Mouse (Mus musculus) hindbrain, embryonic 12.5 days (tissue): ENCODE results near the gene Mafk. TPM values are rescaled to one million over a fixed set of nuclear protein-coding genes. Genes with fewer than 3 reads are reported as not detected.
A peak's percentile ranks its signal among the peaks of the same experiment; 100 is the strongest.
"Not testable (repeated sequence)": the region's sequence is repeated elsewhere in the genome, so short reads cannot be mapped to it uniquely, and the experiment has no call there.

Source experiments
- ATAC-seq: fragments of 200-750 bp; cut with Nextera tagmentation; 2 replicates; pipeline ENCODE4 v1.8.0; 2017; ENCODE audit warnings: moderate TSS enrichment; ENCODE audit not compliant: low FRiP score
- H3K27ac ChIP-seq: fragments of 300-500 bp; sonication (generic); 2 replicates; pipeline ENCODE4 v1.5.1; 2016; ENCODE audit warnings: mild to moderate bottlenecking
- H3K27me3 ChIP-seq: fragments of 300-500 bp; sonication (generic); 2 replicates; pipeline ENCODE4 v1.6.1; 2016; ENCODE audit warnings: mild to moderate bottlenecking
- H3K36me3 ChIP-seq: fragments of 300-500 bp; sonication (generic); 2 replicates; pipeline ENCODE4 v1.6.1; 2016; ENCODE audit warnings: mild to moderate bottlenecking
- H3K4me1 ChIP-seq: fragments of 300-500 bp; sonication (generic); 2 replicates; pipeline ENCODE4 v1.6.1; 2016
- H3K4me2 ChIP-seq: fragments of 300-500 bp; sonication (generic); replicated peaks from 2 replicates; pipeline ENCODE4 v1.6.1; 2016; ENCODE audit warnings: mild to moderate bottlenecking
- H3K4me3 ChIP-seq: fragments of 300-500 bp; sonication (generic); 2 replicates; pipeline ENCODE4 v1.5.1; 2016; ENCODE audit warnings: mild to moderate bottlenecking
- H3K9ac ChIP-seq: fragments of 300-500 bp; sonication (generic); 2 replicates; pipeline ENCODE4 v1.6.1; 2016; ENCODE audit warnings: mild to moderate bottlenecking, moderate library complexity
- H3K9me3 ChIP-seq: fragments of 300-500 bp; sonication (generic); replicated peaks from 2 replicates; pipeline ENCODE4 v1.6.1; 2016; ENCODE audit warnings: mild to moderate bottlenecking
- WGBS: fragments of 180-500 bp; shearing (Covaris S2); methylation state at CpG from one replicate; pipeline ENCODE4 v1.1.7; 2016; 5-methylcytosine and 5-hydroxymethylcytosine counted together
- polyA plus RNA-seq: library from polyadenylated mRNA; unstranded; fragments of >200 nt; fragmentation: Nextera tagmentation; extraction: Ambion mirVana; gene quantifications from 2 replicates; pipeline ENCODE4 v1.2.1, GENCODE M21; 2016

The Mafk gene
- polyA plus RNA-seq, result 11.4 and 12.0 TPM in 2 replicates

GRCm38 (mm10) chr5:139791227-139792158 lies at the start of gene Mafk:
TSS of gene Mafk (plus strand) at chr5:139791513.
- peaks cover 31% of the 10 kb centered on the region for H3K4me1 ChIP-seq
- peak within 1 kb of the TSS; percentile 87 for H3K4me3 ChIP-seq
- H3K9ac ChIP-seq, result peak within 1 kb of the TSS; percentile 82
- peaks cover 34% of the 10 kb centered on the region for H3K27me3 ChIP-seq
- H3K27ac ChIP-seq, result no peak within 1 kb of the TSS
- no peaks in the 10 kb centered on the region for H3K36me3 ChIP-seq
- H3K4me2 ChIP-seq, result peak within 1 kb of the TSS; percentile 100
- WGBS, result 1% methylated on average over 90 of the region's 92 CpGs
- no peaks in the 10 kb centered on the region for H3K9me3 ChIP-seq
- peak; percentile 81 for ATAC-seq

- not testable (repeated sequence) for H3K4me2 ChIP-seq, H3K4me1 ChIP-seq, H3K36me3 ChIP-seq, H3K27ac ChIP-seq, ATAC-seq, H3K9me3 ChIP-seq, H3K9ac ChIP-seq, H3K4me3 ChIP-seq
- H3K27me3 ChIP-seq, result peaks cover 17% of the 10 kb centered on the region; the same call in 1 of the 2 replicates
- WGBS, result 52% methylated on average over 3 of the region's 3 CpGs
These were observed 48.7 kb upstream of the Mafk start for GRCm38 (mm10) chr5:139742640-139743039.

- 7% methylated on average over 3 of the region's 3 CpGs for WGBS
These were observed 45.5 kb upstream of the Mafk start for GRCm38 (mm10) chr5:139745771-139746170.

GRCm38 (mm10) chr5:139749413-139750125 lies 41.7 kb upstream of the Mafk start:
- Histone ChIP-seq H3K9me3 (no peaks in the 10 kb centered on the region), H3K9ac (no peak overlapping the region), H3K27me3 (peaks cover 14% of the 10 kb centered on the region), H3K36me3 (peaks cover 43% of the 10 kb centered on the region), H3K4me3 (no peak overlapping the region), H3K4me2 (no peak overlapping the region), H3K27ac (no peak overlapping the region), H3K4me1 (no peaks in the 10 kb centered on the region)
- 84% methylated on average over 16 of the region's 16 CpGs for WGBS
- no peak for ATAC-seq

More at GRCm38 (mm10) chr5:139745771-139746170, 45.5 kb upstream of the Mafk start:
- no peak overlapping the region for H3K4me2 ChIP-seq
- no peak overlapping the region for H3K9ac ChIP-seq
- H3K36me3 ChIP-seq, result peaks cover 8% of the 10 kb centered on the region
- H3K27ac ChIP-seq, result no peak overlapping the region
- no peak overlapping the region for H3K4me3 ChIP-seq
- H3K27me3 ChIP-seq, result peaks cover 16% of the 10 kb centered on the region
- no peaks in the 10 kb centered on the region for H3K9me3 ChIP-seq
- 0 out of 2 replicates have a peak, but pooled peaks have one; percentile 39 for ATAC-seq
- H3K4me1 ChIP-seq, result no peaks in the 10 kb centered on the region

GRCm38 (mm10) chr5:139750535-139750934 lies 40.8 kb upstream of the Mafk start:
- Histone ChIP-seq H3K4me1 (no peaks in the 10 kb centered on the region), H3K9me3 (no peaks in the 10 kb centered on the region), H3K27me3 (peaks cover 9% of the 10 kb centered on the region; the same call in 1 of the 2 replicates), H3K4me3 (no peak overlapping the region), H3K4me2 (no peak overlapping the region), H3K36me3 (peaks cover 53% of the 10 kb centered on the region), H3K27ac (no peak overlapping the region), H3K9ac (no peak overlapping the region)
- ATAC-seq, result peak; percentile 26; the same call in 1 of the 2 replicates

- peaks cover 94% of the 10 kb centered on the region for H3K36me3 ChIP-seq
- no peak overlapping the region for H3K27ac ChIP-seq
- no peak overlapping the region for H3K4me3 ChIP-seq
- no peak overlapping the region for H3K4me2 ChIP-seq
- WGBS, result 38% methylated on average over 12 of the region's 12 CpGs
- H3K9me3 ChIP-seq, result no peaks in the 10 kb centered on the region
- H3K9ac ChIP-seq, result no peak overlapping the region
- no peak for ATAC-seq
- no peaks in the 10 kb centered on the region for H3K27me3 ChIP-seq
- H3K4me1 ChIP-seq, result no peaks in the 10 kb centered on the region
These were observed 36.6 kb upstream of the Mafk start for GRCm38 (mm10) chr5:139754753-139755152.

GRCm38 (mm10) chr5:139756135-139756534 lies 35.2 kb upstream of the Mafk start:
- H3K27ac ChIP-seq, result no peak overlapping the region
- H3K9ac ChIP-seq, result no peak overlapping the region
- no peak for ATAC-seq
- no peak overlapping the region for H3K4me2 ChIP-seq
- no peak overlapping the region for H3K4me3 ChIP-seq
- H3K36me3 ChIP-seq, result peaks cover 98% of the 10 kb centered on the region
- 92% methylated on average over 12 of the region's 12 CpGs for WGBS
- no peaks in the 10 kb centered on the region for H3K4me1 ChIP-seq
- H3K9me3 ChIP-seq, result no peaks in the 10 kb centered on the region
- H3K27me3 ChIP-seq, result no peaks in the 10 kb centered on the region

GRCm38 (mm10) chr5:139756586-139756985 lies 34.7 kb upstream of the Mafk start:
- Histone ChIP-seq H3K4me2 (no peak overlapping the region), H3K9ac (0 out of 2 replicates have a peak overlapping the region, but pooled peaks have one; percentile 29), H3K36me3 (peaks cover 98% of the 10 kb centered on the region), H3K9me3 (no peaks in the 10 kb centered on the region), H3K27me3 (no peaks in the 10 kb centered on the region), H3K4me1 (no peaks in the 10 kb centered on the region), H3K27ac (no peak overlapping the region), H3K4me3 (no peak overlapping the region)
- WGBS, result 96% methylated on average over 2 of the region's 2 CpGs
- no peak for ATAC-seq

- Histone ChIP-seq H3K4me2 (no peak overlapping the region), H3K4me1 (no peaks in the 10 kb centered on the region), H3K36me3 (peaks cover 98% of the 10 kb centered on the region), H3K9ac (no peak overlapping the region), H3K9me3 (no peaks in the 10 kb centered on the region), H3K27ac (no peak overlapping the region), H3K4me3 (no peak overlapping the region), H3K27me3 (no peaks in the 10 kb centered on the region)
- 92% methylated on average over 16 of the region's 16 CpGs for WGBS
- no peak for ATAC-seq
These were observed 33.2 kb upstream of the Mafk start for GRCm38 (mm10) chr5:139758096-139758495.

GRCm38 (mm10) chr5:139764296-139764695 lies 27.0 kb upstream of the Mafk start:
- H3K27ac ChIP-seq, result no peak overlapping the region
- H3K4me3 ChIP-seq, result no peak overlapping the region
- peaks cover 99% of the 10 kb centered on the region for H3K36me3 ChIP-seq
- 74% methylated on average over 11 of the region's 11 CpGs for WGBS
- no peaks in the 10 kb centered on the region for H3K27me3 ChIP-seq
- H3K4me1 ChIP-seq, result no peaks in the 10 kb centered on the region
- H3K9ac ChIP-seq, result no peak overlapping the region
- H3K4me2 ChIP-seq, result no peak overlapping the region
- no peak for ATAC-seq
- no peaks in the 10 kb centered on the region for H3K9me3 ChIP-seq

GRCm38 (mm10) chr5:139768216-139768615 lies 23.1 kb upstream of the Mafk start:
- H3K27me3 ChIP-seq, result no peaks in the 10 kb centered on the region
- 95% methylated on average over 8 of the region's 8 CpGs for WGBS
- H3K9ac ChIP-seq, result no peak overlapping the region
- H3K4me3 ChIP-seq, result no peak overlapping the region
- ATAC-seq, result no peak
- no peak overlapping the region for H3K4me2 ChIP-seq
- H3K36me3 ChIP-seq, result peaks cover 97% of the 10 kb centered on the region
- H3K4me1 ChIP-seq, result no peaks in the 10 kb centered on the region
- no peak overlapping the region for H3K27ac ChIP-seq
- H3K9me3 ChIP-seq, result no peaks in the 10 kb centered on the region

- H3K27me3 ChIP-seq, result no peaks in the 10 kb centered on the region
- H3K27ac ChIP-seq, result peak within 1 kb of the TSS; percentile 70; the same call in 1 of the 2 replicates
- H3K36me3 ChIP-seq, result peaks cover 36% of the 10 kb centered on the region
- H3K9me3 ChIP-seq, result no peaks in the 10 kb centered on the region
- H3K4me2 ChIP-seq, result peak within 1 kb of the TSS; percentile 97
- H3K9ac ChIP-seq, result peak within 1 kb of the TSS; percentile 90
- peak within 1 kb of the TSS; percentile 97 for H3K4me3 ChIP-seq
- H3K4me1 ChIP-seq, result peaks cover 10% of the 10 kb centered on the region
- WGBS, result under 1% methylated on average over 55 of the region's 55 CpGs
- ATAC-seq, result peak; percentile 83
These were observed 15.9 kb upstream of the Mafk start, which contains the start of gene Ints1 for GRCm38 (mm10) chr5:139775216-139775926. TSS of gene Ints1 (minus strand) at chr5:139775674.
